Mouse (Mus musculus) telencephalon, adult 2 months (tissue): ENCODE measurements around the gene Ncdn.

Experiments
- DNase-seq: peaks from one replicate; pipeline ENCODE4 v3.0.0-alpha.2; 2011; ENCODE audit warnings: low read depth, low spot score

Gene Ncdn

GRCm38 (mm10) chr4:126752608-126753141 lies 563 bp downstream of the Ncdn start:
- no peak for DNase-seq

- no peak for DNase-seq
Observed at GRCm38 (mm10) chr4:126752024-126752607, 1.1 kb downstream of the Ncdn start.

GRCm38 (mm10) chr4:126751556-126752023 lies 1.6 kb downstream of the Ncdn start:
- DNase-seq = no peak

- no peak for DNase-seq
Observed at GRCm38 (mm10) chr4:126750863-126751555, 2.2 kb downstream of the Ncdn start.

GRCm38 (mm10) chr4:126750046-126750683 lies 3.1 kb downstream of the Ncdn start:
- no peak for DNase-seq

- DNase-seq = no peak
Observed at GRCm38 (mm10) chr4:126749553-126749952, 3.7 kb downstream of the Ncdn start.

- DNase-seq = no peak
Observed at GRCm38 (mm10) chr4:126748381-126748780, 4.9 kb downstream of the Ncdn start.

- DNase-seq = no peak
Observed at GRCm38 (mm10) chr4:126746194-126746840, 6.9 kb downstream of the Ncdn start.

- DNase-seq = no peak
Observed at GRCm38 (mm10) chr4:126745506-126746193, 7.6 kb downstream of the Ncdn start.

- no peak for DNase-seq
Observed at GRCm38 (mm10) chr4:126744831-126745230, 8.4 kb downstream of the Ncdn start.

- no peak for DNase-seq
Observed at GRCm38 (mm10) chr4:126743713-126744112, 9.5 kb downstream of the Ncdn start.

- no peak for DNase-seq
Observed at GRCm38 (mm10) chr4:126742976-126743375, 10.3 kb downstream of the Ncdn start.

GRCm38 (mm10) chr4:126741448-126741847 lies 11.8 kb downstream of the Ncdn start:
- no peak for DNase-seq

GRCm38 (mm10) chr4:126739966-126740676 lies 13.1 kb downstream of the Ncdn start:
- DNase-seq = no peak

- no peak for DNase-seq
Observed at GRCm38 (mm10) chr4:126736001-126736414, 17.2 kb downstream of the Ncdn start, which contains the start of gene Tfap2e. Tfap2e (minus strand) TSS chr4:126736240.

- DNase-seq = no peak
Observed at GRCm38 (mm10) chr4:126735382-126736000, 17.7 kb downstream of the Ncdn start.

GRCm38 (mm10) chr4:126734700-126735381 lies 18.4 kb downstream of the Ncdn start:
- DNase-seq = no peak

- DNase-seq = no peak
Observed at GRCm38 (mm10) chr4:126734001-126734603, 19.1 kb downstream of the Ncdn start.
